Mouse (Mus musculus) thymus, adult 18-20 months (tissue): ENCODE measurements around the gene Nos3.
"Not testable (repeated sequence)": the region's sequence is repeated elsewhere in the genome, so short reads cannot be mapped to it uniquely, and the experiment has no call there.

Experiments
- DNase-seq, 2 experiments: peaks; one replicate each; pipeline ENCODE4 v3.0.0; 2022; ENCODE audit warnings: mixed read lengths in 2 of 2

Nos3 gene

DNA sequence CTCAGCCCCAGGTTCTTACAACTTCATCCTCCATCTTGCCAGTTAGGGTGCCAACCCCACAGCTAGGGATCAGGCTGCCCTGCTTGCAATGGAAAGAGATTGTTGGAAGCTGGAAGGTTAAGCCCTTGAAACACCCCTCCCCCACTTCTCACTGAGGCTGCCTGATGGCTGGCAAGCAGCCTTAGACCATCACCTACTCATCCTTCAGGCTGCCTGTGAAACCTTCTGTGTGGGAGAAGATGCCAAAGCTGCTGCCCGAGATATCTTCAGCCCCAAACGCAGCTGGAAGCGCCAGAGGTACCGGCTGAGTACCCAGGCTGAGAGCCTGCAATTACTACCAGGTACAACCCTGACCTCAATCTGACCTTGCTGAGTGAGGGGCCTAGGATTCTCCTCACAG is 14.9 kb downstream of the Nos3 start:
- no peak for DNase-seq

DNA sequence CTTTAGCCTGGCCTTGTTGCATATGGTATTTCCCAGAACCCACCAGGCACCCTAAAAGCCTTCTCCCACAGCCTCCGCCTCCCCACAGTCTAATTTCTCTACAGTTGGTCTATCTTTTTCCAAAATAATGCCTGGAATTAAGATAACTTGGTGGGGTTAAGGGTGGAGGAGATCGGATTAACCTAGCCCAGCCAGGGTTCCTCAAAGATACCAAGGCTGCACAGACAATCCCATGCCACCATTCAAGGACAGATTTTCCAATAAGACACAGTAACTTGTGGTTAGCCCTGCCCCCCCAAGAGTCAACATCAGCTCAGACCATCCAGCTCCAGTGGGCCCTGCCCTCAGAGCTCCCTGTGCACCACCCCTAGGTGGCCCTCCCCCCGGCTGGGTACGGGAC is 15.9 kb downstream of the Nos3 start:
- no peak for DNase-seq

DNA sequence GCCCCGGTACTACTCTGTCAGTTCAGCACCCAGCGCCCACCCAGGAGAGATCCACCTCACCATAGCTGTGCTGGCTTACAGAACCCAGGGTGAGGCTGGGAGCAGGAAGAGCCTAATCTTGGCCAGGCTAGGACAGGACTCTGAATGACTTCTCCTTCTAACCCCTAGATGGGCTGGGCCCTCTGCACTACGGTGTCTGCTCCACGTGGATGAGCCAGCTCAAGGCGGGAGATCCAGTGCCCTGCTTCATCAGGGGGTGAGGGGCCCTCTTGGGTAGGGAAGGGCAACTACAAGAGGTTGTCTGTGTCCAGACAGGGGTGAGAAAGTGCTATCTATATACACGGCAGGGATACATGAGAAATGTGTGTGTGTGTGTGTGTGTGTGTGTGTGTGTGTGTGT is 16.9 kb downstream of the Nos3 start:
- DNase-seq = no peak

DNA sequence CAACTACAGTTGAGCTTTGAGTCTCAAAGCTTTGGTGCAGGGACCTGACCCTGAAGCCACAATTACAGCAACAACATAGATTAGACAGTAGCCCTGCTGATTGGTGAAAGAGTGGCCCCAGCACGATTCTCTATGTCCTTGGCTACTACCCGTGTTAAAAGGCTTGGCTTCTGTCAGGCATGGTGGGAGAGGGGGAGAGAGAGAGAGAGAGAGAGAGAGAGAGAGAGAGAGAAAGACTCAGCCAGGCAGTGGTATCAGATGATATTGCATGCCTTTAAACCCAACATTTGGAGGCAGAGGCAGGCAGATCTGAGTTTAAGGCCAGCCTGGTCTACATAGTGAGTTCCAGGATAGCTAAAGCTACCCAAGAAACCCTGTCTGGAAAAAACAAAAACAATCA is 17.4 kb downstream of the Nos3 start:
- DNase-seq = no peak

DNA sequence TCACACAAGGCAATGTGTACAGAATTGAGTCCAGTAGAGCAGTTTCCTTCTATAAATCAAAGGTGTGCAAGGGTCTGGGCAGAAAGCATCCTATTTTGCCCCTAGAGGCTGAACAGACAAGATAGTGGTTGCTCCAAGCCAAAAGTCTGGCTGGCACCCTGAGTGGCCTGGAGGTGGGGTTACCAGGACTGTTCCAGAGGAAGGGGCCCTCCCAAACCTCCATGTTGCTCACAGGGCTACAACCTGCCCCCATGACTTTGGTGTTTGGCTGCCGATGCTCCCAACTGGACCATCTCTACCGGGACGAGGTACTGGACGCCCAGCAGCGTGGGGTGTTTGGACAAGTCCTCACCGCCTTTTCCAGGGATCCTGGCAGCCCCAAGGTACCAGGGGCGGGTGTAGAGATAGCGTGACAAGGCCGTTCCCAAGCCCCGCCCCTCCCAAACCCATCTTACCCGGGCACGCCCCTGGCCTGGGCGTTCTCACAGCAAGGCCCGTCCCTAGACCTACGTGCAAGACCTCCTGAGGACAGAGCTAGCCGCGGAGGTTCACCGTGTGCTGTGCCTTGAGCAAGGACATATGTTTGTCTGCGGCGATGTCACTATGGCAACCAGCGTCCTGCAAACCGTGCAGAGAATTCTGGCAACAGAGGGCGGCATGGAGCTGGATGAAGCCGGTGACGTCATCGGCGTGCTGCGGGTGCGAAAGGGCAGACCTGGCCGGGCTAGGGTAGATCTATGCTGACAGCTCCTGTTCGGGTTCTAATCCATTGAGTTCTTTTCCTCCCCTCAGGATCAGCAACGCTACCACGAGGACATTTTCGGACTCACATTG is 18.6 kb downstream of the Nos3 start:
- peak; percentile 76 to 79 for DNase-seq

DNA sequence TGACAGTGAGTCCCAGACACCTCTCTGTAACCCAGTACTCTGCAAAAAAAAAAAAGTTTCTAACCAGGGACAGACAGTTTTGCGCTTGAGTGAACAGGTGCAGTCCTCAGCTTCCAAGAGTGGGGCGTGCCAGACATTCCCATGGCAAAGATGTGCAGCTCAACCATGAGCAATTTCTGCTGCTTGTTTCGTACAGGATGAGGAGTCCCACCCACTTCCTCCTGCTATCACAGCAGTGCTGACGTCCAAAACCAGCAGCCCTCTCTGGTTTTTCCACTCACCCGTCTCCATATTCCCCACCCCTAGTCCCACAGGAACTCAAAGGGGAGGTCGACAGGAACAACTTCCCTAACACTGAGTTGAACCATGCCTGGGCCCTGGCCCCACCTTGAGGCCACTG is 19.8 kb downstream of the Nos3 start:
- DNase-seq = peak in 1 of 2 experiments; percentile 24

DNA sequence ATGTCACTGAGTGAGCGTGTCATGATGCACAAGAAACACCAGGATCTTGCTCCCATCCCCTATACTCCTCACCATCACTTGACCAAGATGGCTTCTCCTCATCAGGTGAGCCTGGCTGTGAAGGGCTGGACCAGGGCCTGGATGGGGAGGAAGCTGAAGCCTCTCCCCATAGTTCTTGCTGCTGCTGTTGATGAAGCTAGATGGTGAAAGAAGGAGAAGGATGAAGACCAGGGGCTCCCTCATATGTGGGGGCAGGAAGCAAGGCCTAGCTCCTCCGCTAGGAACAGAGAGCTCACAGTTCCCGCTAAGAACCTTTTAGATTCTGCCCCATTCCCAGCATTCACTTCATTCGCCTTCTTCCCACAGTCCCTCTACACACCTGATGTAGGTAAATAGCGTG is 20.8 kb downstream of the Nos3 start:
- DNase-seq = no peak

DNA sequence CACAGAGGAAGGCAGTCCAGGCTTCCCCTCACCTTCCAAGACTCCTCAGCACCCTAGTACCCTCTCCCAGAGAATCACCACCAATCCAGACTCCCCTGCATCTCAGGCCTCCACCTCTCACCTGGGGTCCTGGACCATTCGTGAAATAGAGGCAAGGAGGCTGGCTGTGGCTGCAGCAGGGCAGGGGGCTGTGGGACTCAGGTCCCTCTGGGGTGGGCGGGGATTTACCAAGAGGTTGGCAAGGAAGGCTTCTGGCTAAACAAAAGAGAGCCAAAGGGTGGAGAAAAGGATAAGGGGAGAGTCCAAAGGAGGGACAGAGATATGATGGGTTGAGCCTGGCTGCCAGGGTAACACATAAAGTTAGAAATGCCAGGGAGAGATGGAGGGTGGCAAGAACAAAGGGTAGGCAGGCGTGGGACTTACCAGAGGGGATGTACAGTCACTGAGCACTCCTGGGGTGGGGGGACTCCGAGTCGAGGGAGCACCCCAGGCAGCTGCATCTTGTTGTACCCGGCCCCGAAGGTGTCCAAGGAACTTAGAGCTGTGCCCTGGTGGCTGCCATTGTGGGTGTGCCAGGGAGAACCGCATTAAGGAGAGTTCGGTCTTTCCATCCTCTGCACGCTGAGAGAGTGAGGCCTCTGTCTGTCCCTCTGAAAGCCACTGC is 21.4 kb downstream of the Nos3 start:
- no peak for DNase-seq

DNA sequence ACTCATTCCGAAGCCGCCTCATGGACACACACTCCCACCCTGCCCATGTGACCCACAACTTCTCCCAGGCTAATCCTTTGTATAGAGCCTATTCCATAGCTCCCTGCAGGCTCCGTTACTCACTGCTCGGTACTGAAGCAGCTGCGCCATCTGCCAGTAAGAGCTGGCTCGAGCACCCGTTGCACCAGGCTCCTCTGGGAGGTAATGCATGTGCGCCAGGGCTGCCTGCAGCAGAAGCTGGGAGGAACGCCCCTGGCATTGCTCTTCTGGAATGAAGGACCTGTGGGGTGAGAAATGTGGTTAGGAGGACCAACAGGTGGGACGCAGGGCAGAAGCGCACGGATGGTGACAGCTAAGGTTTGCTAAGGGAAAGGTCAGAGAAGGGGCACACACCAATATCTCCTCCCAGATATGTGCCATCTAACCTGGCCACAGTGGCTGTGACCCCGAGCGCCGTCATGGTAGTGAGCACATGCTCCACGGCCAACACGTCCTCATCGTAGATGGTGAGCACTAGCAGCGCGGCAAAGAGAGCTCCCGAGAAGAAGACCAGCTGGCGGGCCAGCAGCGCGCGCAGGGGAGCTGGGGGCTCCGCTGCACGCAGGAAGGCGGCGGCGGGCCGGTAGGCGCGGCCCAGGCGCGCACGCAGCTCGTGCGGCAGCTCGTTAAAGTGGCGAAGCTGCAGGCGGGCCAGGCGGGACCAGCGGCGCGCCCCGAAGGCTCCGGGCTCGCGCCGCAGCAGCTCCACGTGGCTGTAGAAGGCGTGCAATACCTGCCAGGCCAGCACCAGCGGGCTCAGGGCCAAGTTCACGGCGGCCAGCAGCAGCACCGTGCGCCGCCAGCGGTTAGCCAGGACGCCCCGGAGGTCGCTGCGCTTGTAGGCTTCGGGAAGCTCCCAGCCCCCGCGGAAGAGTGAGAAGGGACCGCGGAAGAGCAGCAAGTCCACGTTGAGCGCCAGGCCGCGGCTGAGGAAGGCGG is 22.9 kb downstream of the Nos3 start:
- peak in 1 of 2 experiments; percentile 25 for DNase-seq

DNA sequence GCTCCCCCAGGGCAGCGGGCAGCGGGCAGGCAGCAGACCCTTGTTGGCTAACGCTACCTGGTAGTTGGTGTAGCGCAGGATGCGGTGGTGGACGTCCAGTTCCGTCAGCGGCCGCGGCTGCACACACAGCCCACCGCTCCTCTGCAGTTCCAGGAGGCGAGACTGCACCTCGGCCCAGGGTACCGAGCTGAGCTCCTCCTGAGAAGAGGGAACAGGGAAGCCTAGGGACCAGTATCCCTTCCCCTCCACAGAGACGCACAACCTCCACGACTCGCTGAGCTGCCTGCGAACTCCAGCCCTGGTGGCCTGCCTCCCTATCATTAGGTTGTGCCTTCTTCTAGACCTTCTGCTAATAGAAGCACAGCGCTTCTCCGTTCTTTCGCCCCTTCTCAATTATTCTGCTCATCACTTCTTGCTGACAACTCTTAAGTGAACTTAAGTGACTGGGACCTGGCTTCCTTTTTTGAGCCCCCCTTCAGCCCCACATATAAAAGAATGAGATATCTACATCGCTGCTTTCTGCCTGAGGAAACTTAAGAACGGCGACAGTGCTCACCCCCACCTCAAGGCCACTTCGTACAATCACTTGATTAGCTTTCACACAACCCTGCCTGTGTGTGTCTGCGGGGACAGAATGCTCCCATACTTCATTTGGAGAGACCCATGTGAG is 23.8 kb downstream of the Nos3 start:
- no peak for DNase-seq

DNA sequence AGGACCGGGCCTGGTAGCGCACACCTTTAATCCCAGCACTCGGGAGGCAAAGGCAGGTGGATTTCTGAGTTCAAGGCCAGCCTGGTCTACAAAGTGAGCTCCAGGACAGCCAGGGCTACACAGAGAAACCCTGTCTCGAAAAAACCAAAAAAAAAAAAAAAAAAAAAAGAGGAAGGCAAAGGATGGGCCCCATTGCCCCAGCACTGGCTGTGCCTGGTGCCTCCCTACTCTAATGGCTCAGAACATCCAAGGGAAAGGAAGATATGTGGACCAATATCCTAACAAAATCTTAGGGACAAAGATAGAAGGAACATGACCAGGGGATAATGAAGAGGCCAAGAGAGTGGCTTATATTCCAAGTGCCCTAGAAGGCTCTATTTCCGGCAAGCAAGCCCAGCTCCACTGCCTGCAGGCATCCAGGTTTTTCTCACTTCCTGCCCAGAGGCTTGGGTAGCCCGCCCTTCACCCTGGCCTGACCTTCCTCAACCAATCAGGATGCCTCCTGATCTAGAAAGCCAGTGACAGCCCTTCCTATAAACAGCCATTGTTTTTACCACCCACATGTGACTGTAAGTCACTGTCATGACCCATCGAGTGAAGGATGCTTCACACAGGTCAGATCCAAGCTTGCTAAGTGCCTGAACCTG is 24.5 kb downstream of the Nos3 start:
- no peak for DNase-seq

DNA sequence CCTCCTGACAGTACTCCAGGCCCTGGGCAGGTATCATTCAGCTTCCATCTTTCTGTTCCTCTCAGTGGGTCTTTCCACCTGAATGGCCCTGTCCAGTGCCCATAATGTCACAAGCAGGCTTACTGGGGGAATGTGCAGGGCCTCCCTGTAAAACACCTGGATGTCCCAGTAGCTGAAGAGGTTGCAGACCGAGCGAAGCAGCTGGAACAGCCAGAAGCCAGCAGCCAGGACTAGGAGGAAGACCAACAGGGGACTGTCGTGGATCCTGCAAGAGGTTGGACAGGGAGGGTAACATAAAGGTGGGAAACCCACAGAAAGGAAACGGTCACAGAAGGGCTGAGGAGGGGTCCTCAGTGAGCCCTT is 25.0 kb downstream of the Nos3 start:
- DNase-seq = no peak

DNA sequence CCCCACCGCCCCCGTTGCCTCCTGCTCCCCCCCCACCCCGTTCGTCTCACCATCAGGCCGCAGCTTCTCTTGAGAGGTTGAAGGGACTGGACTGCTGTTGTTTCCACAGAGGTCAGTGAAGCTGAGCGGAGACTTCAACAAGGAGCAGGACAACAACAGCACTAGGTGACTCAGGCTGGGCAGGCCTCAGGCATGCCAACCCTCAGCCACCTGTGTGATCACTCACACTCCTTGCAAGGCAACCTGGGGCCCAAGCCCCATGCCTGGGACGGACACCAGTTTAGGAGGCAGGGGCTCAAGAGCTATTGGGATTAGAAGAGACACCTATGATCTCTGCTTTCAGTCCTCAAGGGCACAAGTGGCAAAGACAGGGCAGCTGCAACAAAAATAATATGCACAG is 27.3 kb downstream of the Nos3 start, which contains the start of gene Atg9b:
Gene Atg9b, minus strand, starts transcription at position 280 of the 400 bp plus-strand sequence.
- DNase-seq = no peak

DNA sequence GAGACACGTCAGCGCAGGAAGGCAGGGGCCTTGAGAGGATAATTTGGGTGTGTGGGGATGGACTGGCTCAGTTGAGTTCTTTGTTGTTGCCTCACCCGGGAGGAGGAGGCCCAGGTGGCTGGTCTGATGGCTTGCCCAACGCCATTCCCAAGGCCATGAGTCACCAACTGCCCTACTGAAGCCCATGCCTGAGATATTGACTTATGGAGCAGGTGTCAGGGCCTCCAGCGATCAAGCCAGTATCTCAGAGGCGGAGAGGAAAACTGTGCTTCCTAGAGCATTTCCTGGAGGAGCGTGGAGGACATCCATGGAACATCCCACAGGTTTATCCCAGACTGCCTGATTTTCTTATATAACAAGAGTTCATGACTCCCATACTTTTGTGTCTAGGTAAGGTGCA is 28.1 kb downstream of the Nos3 start:
- no peak for DNase-seq

DNA sequence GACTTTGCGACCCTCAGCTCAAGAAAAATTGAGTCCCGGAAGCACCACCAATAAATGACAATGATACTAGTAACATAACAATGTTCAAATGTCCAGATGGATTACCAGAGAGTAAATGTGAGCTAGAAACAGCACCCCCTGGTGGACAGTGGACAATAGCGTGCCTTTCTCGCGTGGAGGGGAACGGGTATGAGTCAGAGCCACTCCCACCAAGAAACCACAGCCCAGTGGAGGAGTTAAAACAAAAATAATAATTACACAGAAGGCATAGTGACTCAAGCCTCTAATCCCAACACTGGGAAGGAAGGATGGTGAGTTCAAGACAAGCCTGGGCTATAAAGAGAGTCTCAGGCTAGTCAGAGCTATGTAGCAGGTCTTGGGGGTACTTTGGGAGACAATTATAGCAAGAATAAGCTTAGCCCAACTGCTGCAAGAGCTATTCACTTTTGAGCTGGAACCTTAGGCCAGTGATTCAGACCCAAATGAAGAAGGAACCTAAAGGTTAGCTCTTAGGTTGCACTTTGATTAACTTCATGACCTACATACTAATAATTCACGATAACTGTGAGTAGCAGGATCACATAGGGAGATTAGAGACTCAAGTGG is 28.9 kb downstream of the Nos3 start, which contains the start of gene Abcb8:
Gene Abcb8, plus strand, starts transcription at position 272 of the 606 bp plus-strand sequence.
- DNase-seq = peak; percentile 60 to 79

DNA sequence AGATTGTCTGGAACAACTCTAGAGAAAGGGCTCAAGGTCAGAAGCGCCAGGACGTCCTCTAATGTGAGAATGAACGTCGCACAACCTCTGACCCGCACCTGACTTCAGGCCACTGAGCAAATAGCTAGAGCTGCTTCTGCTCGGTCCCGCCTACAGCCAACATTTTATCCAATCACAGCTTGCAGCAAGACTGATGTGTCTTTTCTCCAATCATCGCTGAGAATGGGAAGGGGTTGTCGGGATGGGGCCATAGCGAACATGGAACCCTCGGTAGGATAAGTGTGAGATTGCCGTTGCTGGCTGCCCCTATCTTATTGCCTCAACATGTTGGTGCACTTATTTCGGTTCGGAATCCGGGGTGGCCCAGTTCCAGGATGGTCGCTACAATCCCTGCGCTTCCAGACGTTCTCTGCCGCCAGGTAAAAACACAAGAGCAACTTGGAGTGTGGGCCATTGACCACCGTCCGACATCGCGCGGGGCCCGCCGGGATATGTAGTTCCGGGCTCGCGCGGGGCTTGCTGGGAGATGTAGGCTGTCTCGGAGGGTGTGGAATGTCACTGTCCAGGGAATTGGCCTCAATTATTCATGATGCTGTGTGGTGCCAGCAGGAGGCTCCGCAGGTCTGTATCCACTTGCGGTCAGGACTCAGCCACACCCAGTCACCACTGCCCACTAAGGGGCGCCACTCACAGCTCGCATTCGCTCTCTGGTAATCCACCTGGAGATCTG is 29.7 kb downstream of the Nos3 start:
- DNase-seq = peak; percentile 81 to 93

DNA sequence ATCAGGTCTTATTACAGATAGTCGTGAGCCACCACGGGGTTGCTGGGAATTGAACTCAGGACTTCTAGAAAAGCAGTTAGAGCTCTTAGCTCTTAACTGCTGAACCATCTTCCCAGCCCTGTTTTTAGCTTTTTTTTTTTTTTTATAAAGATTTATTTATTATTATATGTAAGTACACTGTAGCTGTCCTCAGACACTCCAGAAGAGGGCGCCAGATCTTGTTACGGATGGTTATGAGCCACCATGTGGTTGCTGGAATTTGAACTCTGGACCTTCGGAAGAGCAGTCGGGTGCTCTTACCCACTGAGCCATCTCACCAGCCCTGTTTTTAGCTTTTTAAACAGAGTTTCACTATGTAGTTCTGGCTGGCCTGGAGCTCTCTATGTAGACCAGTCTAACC is 31.6 kb downstream of the Nos3 start:
- DNase-seq = not testable (repeated sequence)

DNA sequence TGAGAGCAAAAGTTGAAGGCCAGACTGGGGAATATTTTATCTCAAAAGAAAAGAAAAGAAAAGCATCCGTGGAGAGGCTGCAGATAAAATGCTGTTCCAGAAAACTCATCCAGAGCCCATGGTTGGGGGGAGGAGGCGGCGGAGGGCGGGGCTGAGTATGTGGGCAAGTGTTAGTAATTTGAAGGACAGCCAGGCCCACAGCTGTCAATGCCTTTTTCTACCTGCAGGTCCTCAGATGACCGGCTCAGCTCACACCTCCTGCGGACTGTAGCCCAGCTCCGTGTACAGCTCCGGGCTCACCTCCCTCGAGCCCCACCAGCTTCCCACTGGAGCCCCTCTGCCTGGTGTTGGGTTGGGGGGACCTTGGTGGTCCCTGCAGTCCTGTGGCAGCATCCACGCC is 35.1 kb downstream of the Nos3 start:
- no peak for DNase-seq

DNA sequence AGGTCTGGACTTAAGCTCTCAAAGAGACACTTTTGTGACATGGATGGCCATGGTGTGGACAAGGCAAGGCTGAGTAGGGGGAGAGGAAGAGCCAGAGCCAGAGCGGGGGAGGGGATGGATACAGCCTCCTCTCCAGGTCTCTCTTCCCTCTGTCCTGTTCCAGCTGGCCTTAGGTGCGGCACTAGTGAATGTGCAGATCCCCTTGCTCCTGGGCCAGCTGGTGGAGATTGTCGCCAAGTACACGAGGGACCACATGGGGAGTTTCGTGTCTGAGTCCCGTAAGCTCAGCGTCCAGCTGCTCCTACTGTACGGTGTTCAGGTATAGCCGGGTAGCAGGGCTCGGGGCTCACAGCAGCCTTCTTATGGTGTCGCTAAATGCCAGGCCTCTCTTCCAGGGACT is 35.8 kb downstream of the Nos3 start:
- no peak for DNase-seq

DNA sequence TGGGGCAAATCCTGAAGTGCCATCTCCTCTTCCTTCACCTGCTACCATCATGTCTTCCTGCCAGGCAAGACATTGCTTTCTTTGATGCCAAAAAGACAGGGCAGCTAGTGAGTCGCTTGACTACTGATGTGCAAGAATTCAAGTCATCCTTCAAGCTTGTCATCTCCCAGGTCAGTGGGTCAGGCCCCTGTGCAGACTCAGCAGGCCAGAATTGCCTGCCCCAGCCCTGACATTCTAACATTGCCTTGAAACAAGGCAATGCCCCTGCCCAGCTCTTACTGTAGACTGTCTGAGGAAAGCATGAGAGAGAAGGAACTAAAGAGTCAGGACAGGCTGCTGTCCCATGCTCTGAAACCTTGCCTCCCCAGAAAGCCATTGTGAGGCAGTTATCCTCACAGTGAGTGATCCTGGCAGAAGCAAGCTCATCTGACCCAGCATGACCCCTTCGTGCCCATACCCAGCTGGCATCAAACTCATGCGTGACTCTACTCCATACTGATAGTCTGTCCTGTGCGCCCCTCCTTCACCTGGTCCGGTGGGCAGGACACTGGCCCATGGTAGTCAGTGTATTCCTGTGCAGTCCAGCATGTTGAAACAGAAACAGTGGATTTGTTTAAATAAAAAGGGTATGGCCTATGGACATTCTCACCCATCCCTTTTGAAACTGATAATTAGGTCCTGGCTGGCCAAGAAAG is 36.4 kb downstream of the Nos3 start:
- DNase-seq = no peak
